Mouse (Mus musculus) macrophage (primary cell): ENCODE results near the gene Lmx1b. TPM values are rescaled to one million over a fixed set of nuclear protein-coding genes. Genes with fewer than 3 reads are reported as not detected.

Experiments used
- H3K27ac ChIP-seq: fragments of 350-480 bp; formaldehyde crosslinking; 2 replicates; pipeline ENCODE4 v1.9.0; 2021
- H3K36me3 ChIP-seq: fragments of 350-480 bp; formaldehyde crosslinking; 2 replicates; pipeline ENCODE4 v1.9.0; 2021; ENCODE audit errors: inconsistent target
- H3K4me3 ChIP-seq: fragments of 350-480 bp; formaldehyde crosslinking; 2 replicates; pipeline ENCODE4 v1.9.0; 2021; ENCODE audit errors: inconsistent target
- H3K79me2 ChIP-seq: fragments of 350-480 bp; formaldehyde crosslinking; 2 replicates; pipeline ENCODE4 v1.9.0; 2021; ENCODE audit errors: inconsistent target
- WGBS: methylation state at CpG from one replicate; pipeline ENCODE4 v1.1.7; 2026; ENCODE audit warnings: inconsistent platforms; ENCODE audit not compliant: missing documents; 5-methylcytosine and 5-hydroxymethylcytosine counted together
- polyA plus RNA-seq: library from polyadenylated mRNA; stranded (reverse); fragments of 250-400 nt; gene quantifications from 3 replicates; pipeline ENCODE4 v1.2.4, GENCODE M21; 2018; ENCODE audit warnings: inconsistent platforms

Gene Lmx1b
- polyA plus RNA-seq, 1 experiment from 2014 or later, result not detected

DNA sequence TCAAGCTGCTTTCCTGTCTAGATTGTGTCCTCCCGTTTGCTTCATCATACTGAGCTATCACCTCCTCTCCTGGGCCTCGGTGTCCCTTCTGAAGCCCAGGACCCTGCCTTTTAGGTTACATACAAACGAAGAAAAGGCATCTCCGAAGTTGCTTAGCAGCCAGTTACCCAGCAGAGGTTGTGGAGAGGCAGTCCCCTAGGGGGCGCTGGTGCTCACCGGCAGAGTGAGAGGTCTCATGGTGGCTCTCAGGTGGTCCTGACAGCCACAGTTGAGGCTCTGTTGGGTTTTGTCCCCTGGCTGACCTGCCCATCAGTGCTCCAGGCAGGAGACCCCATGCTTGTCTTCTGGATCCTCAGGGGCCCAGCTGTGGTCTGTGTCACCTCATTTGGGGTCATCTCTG is 80.6 kb downstream of the Lmx1b start:
- no peaks in the 10 kb centered on the region for H3K36me3 ChIP-seq
- 15% methylated on average over 6 of the region's 6 CpGs for WGBS

DNA sequence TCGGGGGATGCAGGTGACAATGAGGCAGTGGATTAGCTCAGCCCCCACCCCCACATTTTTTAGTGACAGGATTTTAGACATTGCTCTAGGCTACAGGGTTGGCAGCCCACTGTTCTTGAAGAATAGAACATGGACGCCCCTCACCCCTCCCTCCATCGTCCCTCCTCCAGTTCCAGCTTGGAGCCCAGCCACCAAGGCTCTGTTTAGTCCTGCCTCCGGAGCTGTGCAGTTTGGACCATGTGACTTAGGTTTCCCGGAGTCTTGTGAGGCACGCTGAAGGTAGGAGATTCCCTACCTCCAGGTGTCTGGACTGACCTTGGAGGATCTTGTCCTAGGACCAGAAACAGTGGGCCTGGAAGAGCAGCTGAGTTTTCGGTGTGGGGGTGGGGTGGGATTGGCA is 81.0 kb downstream of the Lmx1b start:
- no peaks in the 10 kb centered on the region for H3K36me3 ChIP-seq
- H3K27ac ChIP-seq, result no peak overlapping the region
- WGBS, result 53% methylated on average over 7 of the region's 7 CpGs
- H3K4me3 ChIP-seq, result no peak overlapping the region
- H3K79me2 ChIP-seq, result no peaks in the 10 kb centered on the region

More for the DNA sequence above, 80.6 kb downstream of the Lmx1b start:
- no peaks in the 10 kb centered on the region for H3K79me2 ChIP-seq
- no peak overlapping the region for H3K27ac ChIP-seq
- H3K4me3 ChIP-seq, result no peak overlapping the region

- no peaks in the 10 kb centered on the region for H3K79me2 ChIP-seq
- WGBS, result 6% methylated on average over 6 of the region's 6 CpGs
- no peak overlapping the region for H3K4me3 ChIP-seq
- H3K36me3 ChIP-seq, result no peaks in the 10 kb centered on the region
- no peak overlapping the region for H3K27ac ChIP-seq
Measured at GRCm38 (mm10) chr2:33558233-33558632, 82.1 kb downstream of the Lmx1b start.

GRCm38 (mm10) chr2:33555573-33555972 is 84.7 kb downstream of the Lmx1b start:
- Histone ChIP-seq H3K4me3 (no peak overlapping the region), H3K27ac (no peak overlapping the region), H3K36me3 (no peaks in the 10 kb centered on the region), H3K79me2 (no peaks in the 10 kb centered on the region)
- WGBS, result 90% methylated on average over 8 of the region's 8 CpGs

DNA sequence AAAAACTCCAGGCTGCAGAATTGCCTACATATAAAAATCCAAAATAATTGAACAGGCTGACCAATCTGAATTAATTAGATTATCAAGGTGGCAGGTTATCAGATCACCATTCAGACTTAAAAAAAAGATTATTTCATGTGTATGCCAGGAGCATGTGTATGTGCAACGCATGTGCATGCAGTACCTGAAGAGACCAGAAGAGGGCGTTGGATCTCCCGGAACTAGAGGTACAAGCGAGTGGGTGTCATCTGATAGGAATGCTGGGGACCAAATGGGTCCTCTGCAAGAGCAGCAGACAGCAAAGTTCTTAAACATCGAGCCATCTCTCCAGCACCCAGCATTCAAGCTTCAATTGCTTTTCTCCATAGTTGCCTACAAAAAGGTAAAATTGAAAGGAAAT is 87.6 kb downstream of the Lmx1b start:
- H3K27ac ChIP-seq, result no peak overlapping the region
- H3K4me3 ChIP-seq, result no peak overlapping the region
- H3K36me3 ChIP-seq, result no peaks in the 10 kb centered on the region
- 61% methylated on average over 5 of the region's 5 CpGs for WGBS
- no peaks in the 10 kb centered on the region for H3K79me2 ChIP-seq

GRCm38 (mm10) chr2:33547595-33547994 is 92.7 kb downstream of the Lmx1b start:
- WGBS, result 84% methylated on average over 2 of the region's 2 CpGs
- no peaks in the 10 kb centered on the region for H3K36me3 ChIP-seq
- no peak overlapping the region for H3K4me3 ChIP-seq
- no peak overlapping the region for H3K27ac ChIP-seq
- H3K79me2 ChIP-seq, result no peaks in the 10 kb centered on the region

- Histone ChIP-seq H3K4me3 (no peak overlapping the region), H3K36me3 (no peaks in the 10 kb centered on the region), H3K79me2 (no peaks in the 10 kb centered on the region), H3K27ac (no peak overlapping the region)
- WGBS, result 40% methylated on average over 6 of the region's 6 CpGs
Measured at GRCm38 (mm10) chr2:33546879-33547278, 93.4 kb downstream of the Lmx1b start.

DNA sequence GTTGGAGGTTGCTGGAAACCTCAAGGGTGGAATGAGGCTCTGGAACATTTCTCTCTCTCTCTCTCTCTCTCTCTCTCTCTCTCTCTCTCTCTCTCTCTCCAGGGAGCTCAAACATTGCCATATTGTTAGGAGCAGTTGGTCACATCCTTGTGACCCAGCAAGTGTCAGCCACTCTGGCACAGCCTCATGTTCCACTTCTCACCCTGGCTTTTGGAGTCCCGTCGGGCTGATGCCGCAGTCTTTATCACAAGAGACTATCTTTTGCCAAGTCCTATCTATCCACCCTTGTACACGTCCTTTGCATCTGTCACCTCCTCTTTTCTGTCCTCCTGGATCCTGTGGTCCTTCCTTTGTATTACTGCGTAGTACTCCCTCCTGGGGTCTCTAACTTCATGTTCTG is 94.3 kb downstream of the Lmx1b start:
- Histone ChIP-seq H3K4me3 (no peak overlapping the region), H3K36me3 (no peaks in the 10 kb centered on the region), H3K79me2 (no peaks in the 10 kb centered on the region), H3K27ac (no peak overlapping the region)
- WGBS, result 95% methylated on average over 3 of the region's 5 CpGs

GRCm38 (mm10) chr2:33544781-33545566 is 95.3 kb downstream of the Lmx1b start:
- 39% methylated on average over 14 of the region's 16 CpGs for WGBS
- Histone ChIP-seq H3K79me2 (no peaks in the 10 kb centered on the region), H3K4me3 (no peak overlapping the region), H3K36me3 (no peaks in the 10 kb centered on the region), H3K27ac (no peak overlapping the region)

- Histone ChIP-seq H3K79me2 (no peaks in the 10 kb centered on the region), H3K36me3 (no peaks in the 10 kb centered on the region), H3K4me3 (no peak overlapping the region), H3K27ac (no peak overlapping the region)
- 1% methylated on average over 33 of the region's 43 CpGs for WGBS
Measured at GRCm38 (mm10) chr2:33544203-33544762, 96.0 kb downstream of the Lmx1b start.

DNA sequence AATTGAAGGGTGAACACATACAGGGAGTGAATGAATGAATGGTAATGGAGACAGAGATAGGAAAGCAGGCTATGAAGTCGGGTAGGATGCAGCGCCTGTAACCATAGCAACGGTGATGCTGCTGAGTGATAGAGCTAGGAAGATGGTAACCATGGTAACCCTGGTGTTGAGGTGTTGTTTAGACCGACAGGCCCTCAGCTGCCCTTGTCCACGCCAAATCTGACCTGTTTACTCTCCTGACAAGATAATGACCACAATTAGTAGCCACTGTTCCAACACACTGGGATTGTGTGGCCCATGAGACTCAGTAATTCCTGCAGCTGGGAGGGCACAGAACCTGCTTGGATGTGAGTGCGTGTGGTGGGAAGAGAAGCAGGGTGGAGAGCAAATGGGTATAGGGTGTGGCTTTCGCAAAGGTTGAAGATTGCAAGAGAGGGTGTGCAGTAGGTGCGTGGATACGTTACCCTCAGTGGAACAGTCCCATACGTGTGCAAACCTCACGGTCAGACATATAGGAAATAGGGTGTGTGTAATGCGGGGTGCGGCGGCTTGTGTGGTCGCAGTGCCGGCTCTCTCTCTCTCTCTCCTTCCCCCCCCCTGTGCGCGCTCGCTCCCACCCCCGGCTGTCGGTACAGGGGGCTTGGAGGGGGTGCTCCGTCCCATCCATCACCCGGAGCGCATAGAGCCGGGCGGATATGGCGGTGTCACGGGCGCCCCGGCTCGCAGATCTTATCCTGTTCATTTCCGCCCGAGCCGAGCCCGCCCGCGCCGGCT is 96.7 kb downstream of the Lmx1b start:
- Histone ChIP-seq H3K27ac (no peak overlapping the region), H3K36me3 (no peaks in the 10 kb centered on the region), H3K4me3 (no peak overlapping the region), H3K79me2 (no peaks in the 10 kb centered on the region)
- WGBS, result 3% methylated on average over 15 of the region's 38 CpGs

- H3K27ac ChIP-seq, result no peak overlapping the region
- WGBS, result 7% methylated on average over 11 of the region's 11 CpGs
- H3K36me3 ChIP-seq, result no peaks in the 10 kb centered on the region
- no peaks in the 10 kb centered on the region for H3K79me2 ChIP-seq
- no peak overlapping the region for H3K4me3 ChIP-seq
Measured at GRCm38 (mm10) chr2:33542696-33543428, 97.4 kb downstream of the Lmx1b start.

- no peaks in the 10 kb centered on the region for H3K36me3 ChIP-seq
- H3K4me3 ChIP-seq, result no peak overlapping the region
- 72% methylated on average over 5 of the region's 5 CpGs for WGBS
- H3K79me2 ChIP-seq, result no peaks in the 10 kb centered on the region
- no peak overlapping the region for H3K27ac ChIP-seq
Measured at GRCm38 (mm10) chr2:33525274-33526055, 114.8 kb downstream of the Lmx1b start.

GRCm38 (mm10) chr2:33515856-33516255 is 124.5 kb downstream of the Lmx1b start:
- no peak overlapping the region for H3K27ac ChIP-seq
- H3K4me3 ChIP-seq, result no peak overlapping the region
- H3K79me2 ChIP-seq, result no peaks in the 10 kb centered on the region
- H3K36me3 ChIP-seq, result no peaks in the 10 kb centered on the region
- WGBS, result 58% methylated on average over 19 of the region's 19 CpGs
